Mouse (Mus musculus): ENCODE measurements around the gene Glcci1. TPM values are rescaled to one million over a fixed set of nuclear protein-coding genes. Genes with fewer than 3 reads are reported as not detected.

The Glcci1 gene
- polyA plus RNA-seq, 1 experiment from 2014 or later, result 18.2 TPM

DNA sequence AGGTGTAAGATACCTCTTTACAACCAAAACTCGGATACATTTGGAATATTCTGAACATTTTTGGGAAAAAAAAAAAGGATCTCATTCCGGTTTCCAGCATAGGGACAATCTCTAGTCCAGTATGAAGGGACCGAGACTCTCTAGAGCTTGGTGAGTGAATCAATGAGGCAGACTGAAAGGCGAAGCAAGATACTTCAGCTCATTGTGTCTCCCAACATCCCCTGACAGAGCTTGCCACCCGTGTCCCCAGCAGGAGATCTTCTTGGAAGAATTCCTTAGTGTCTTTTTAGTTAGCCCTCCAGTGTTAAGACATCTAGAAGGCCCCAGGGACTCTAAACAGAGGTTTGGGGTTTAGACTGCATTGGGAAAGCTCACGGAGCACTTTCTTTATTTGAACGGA, 20.1 kb upstream of the Glcci1 start:
- no peak overlapping the region for H3K27ac ChIP-seq (ENCODE audit: low read depth, low read length)
- no peak overlapping the region for H3K4me3 ChIP-seq (ENCODE audit: low read depth, low read length)
- no peaks in the 10 kb centered on the region for H3K9me3 ChIP-seq (ENCODE audit: control insufficient read depth, low read length)
- 69% methylated on average over 7 of the region's 7 CpGs for WGBS
- no peak overlapping the region for H3K4me2 ChIP-seq
- H3K9ac ChIP-seq (ENCODE audit: low read length), result no peak overlapping the region
- ATAC-seq (ENCODE audit: low FRiP score) (no peak), DNase-seq (ENCODE audit: low spot score, missing footprints) (peak; percentile 73)
- peaks cover 7% of the 10 kb centered on the region for H3K4me1 ChIP-seq (ENCODE audit: control insufficient read depth, insufficient read depth, low read length)
- H3K36me3 ChIP-seq (ENCODE audit: control insufficient read depth, insufficient read depth, low read length), result no peaks in the 10 kb centered on the region
- no peaks in the 10 kb centered on the region for H3K27me3 ChIP-seq (ENCODE audit: control insufficient read depth, insufficient read depth, low read length)

DNA sequence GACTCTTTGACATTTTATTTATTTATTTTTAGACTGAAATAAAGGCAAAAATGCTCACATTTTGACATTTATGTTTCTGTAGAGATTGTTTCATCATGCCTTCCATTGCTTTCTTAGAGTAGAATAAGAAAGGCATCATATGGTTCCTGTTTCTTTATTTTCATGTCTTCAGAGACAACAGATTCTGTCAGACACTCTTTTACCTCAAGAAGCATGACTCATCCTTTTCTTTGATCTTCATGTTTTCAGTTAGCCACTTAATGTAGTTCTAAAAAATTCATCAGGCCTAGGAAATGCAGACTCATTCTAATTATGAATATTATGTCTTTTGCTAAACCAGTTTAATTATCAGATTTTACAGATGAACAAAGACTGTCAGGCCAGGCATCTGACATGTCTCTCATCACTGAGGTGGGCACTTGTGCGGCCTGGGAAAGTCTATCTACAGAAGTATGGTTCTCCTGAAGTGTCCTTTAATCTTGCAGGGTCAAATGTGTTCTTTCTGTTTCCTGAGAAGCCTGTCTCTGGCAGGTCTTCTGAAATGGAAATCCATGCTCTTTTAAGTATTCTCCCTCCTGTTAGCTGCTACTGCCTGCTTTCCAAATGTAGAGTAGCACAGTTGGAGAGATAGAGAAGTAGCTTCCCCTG, 19.3 kb upstream of the Glcci1 start:
- H3K36me3 ChIP-seq (ENCODE audit: control insufficient read depth, insufficient read depth, low read length), result no peaks in the 10 kb centered on the region
- no peaks in the 10 kb centered on the region for H3K27me3 ChIP-seq (ENCODE audit: control insufficient read depth, insufficient read depth, low read length)
- H3K4me3 ChIP-seq (ENCODE audit: low read depth, low read length), result no peak overlapping the region
- H3K4me1 ChIP-seq (ENCODE audit: control insufficient read depth, insufficient read depth, low read length), result peaks cover 7% of the 10 kb centered on the region
- no peak overlapping the region for H3K9ac ChIP-seq (ENCODE audit: low read length)
- no peaks in the 10 kb centered on the region for H3K9me3 ChIP-seq (ENCODE audit: control insufficient read depth, low read length)
- H3K4me2 ChIP-seq, result no peak overlapping the region
- ATAC-seq (ENCODE audit: low FRiP score) (no peak), DNase-seq (ENCODE audit: low spot score, missing footprints) (peak; percentile 80)
- WGBS, result 94% methylated on average over 1 of the region's 1 CpGs
- H3K27ac ChIP-seq (ENCODE audit: low read depth, low read length), result no peak overlapping the region

DNA sequence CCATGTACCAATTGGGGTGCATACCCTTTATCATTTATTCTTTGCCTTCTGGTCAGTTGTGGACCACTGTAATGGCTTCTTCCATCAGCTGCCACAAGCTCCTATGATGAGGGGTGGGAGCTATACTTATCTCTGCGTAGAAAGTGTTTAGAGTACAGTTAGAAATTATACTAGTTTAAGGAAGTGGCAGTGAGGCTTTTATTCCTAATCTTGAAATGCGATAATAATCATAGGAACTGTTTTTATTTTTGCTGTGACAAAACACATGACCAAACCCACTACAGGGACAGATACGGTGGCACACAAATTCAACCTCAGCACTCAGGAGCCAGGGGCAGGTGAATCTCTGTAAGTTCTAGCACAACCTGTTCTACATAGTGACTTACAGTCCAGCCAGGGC, 17.2 kb upstream of the Glcci1 start:
- Histone ChIP-seq H3K27me3 (ENCODE audit: control insufficient read depth, insufficient read depth, low read length) (no peaks in the 10 kb centered on the region), H3K4me3 (ENCODE audit: low read depth, low read length) (no peak overlapping the region), H3K9ac (ENCODE audit: low read length) (no peak overlapping the region), H3K4me1 (ENCODE audit: control insufficient read depth, insufficient read depth, low read length) (peaks cover 5% of the 10 kb centered on the region), H3K4me2 (no peak overlapping the region), H3K27ac (ENCODE audit: low read depth, low read length) (no peak overlapping the region), H3K36me3 (ENCODE audit: control insufficient read depth, insufficient read depth, low read length) (no peaks in the 10 kb centered on the region), H3K9me3 (ENCODE audit: control insufficient read depth, low read length) (no peaks in the 10 kb centered on the region)
- ATAC-seq (ENCODE audit: low FRiP score), result no peak
- 91% methylated on average over 3 of the region's 3 CpGs for WGBS
- no peak for DNase-seq (ENCODE audit: low spot score, missing footprints)

GRCm38 (mm10) chr6:8495109-8495826, 14.1 kb upstream of the Glcci1 start:
- ATAC-seq (ENCODE audit: low FRiP score) (no peak), DNase-seq (ENCODE audit: low spot score, missing footprints) (peak; percentile 33)
- Histone ChIP-seq H3K27ac (ENCODE audit: low read depth, low read length) (no peak overlapping the region), H3K36me3 (ENCODE audit: control insufficient read depth, insufficient read depth, low read length) (no peaks in the 10 kb centered on the region), H3K4me1 (ENCODE audit: control insufficient read depth, insufficient read depth, low read length) (no peaks in the 10 kb centered on the region), H3K27me3 (ENCODE audit: control insufficient read depth, insufficient read depth, low read length) (no peaks in the 10 kb centered on the region), H3K4me2 (no peak overlapping the region), H3K9ac (ENCODE audit: low read length) (no peak overlapping the region), H3K9me3 (ENCODE audit: control insufficient read depth, low read length) (no peaks in the 10 kb centered on the region), H3K4me3 (ENCODE audit: low read depth, low read length) (no peak overlapping the region)
- WGBS, result 84% methylated on average over 5 of the region's 5 CpGs

- Histone ChIP-seq H3K4me2 (no peak overlapping the region), H3K9me3 (ENCODE audit: control insufficient read depth, low read length) (no peaks in the 10 kb centered on the region), H3K4me1 (ENCODE audit: control insufficient read depth, insufficient read depth, low read length) (no peaks in the 10 kb centered on the region), H3K4me3 (ENCODE audit: low read depth, low read length) (no peak overlapping the region), H3K36me3 (ENCODE audit: control insufficient read depth, insufficient read depth, low read length) (no peaks in the 10 kb centered on the region), H3K9ac (ENCODE audit: low read length) (no peak overlapping the region), H3K27me3 (ENCODE audit: control insufficient read depth, insufficient read depth, low read length) (no peaks in the 10 kb centered on the region), H3K27ac (ENCODE audit: low read depth, low read length) (no peak overlapping the region)
- ATAC-seq (ENCODE audit: low FRiP score), result no peak
- peak; percentile 12 for DNase-seq (ENCODE audit: low spot score, missing footprints)
- 83% methylated on average over 4 of the region's 4 CpGs for WGBS
Measured at GRCm38 (mm10) chr6:8495827-8496222, 13.6 kb upstream of the Glcci1 start.

DNA sequence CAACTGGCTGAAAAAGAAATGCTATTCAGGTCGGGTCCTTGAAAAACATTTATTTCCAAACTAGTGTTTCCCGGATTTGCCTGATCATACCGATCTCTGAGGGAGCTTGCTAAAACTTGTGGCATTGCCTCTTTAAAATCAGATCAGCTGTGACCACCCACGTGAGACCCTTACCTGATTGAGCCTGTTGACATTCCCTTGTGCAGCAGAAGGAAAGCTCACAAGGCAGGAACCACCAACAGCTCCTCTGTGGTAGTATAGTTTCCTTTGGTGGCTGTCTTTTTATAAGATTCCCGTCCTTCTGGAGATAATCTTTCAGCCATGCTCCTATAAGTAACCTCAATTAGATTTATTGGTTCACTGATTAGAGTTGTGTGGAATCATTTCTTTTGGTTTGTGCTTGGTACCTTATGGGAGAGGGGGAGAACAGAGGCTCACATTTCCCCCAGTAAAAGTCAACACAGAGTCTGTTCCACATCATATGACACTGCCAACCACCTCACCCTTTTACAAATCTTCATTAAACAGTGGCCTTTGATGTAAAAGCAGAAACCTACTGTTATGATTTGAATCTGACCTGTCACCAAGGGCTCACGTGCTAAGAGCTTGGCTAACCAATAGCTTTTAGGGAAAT, 12.0 kb upstream of the Glcci1 start:
- no peak overlapping the region for H3K4me3 ChIP-seq (ENCODE audit: low read depth, low read length)
- no peak overlapping the region for H3K9ac ChIP-seq (ENCODE audit: low read length)
- no peaks in the 10 kb centered on the region for H3K4me1 ChIP-seq (ENCODE audit: control insufficient read depth, insufficient read depth, low read length)
- H3K36me3 ChIP-seq (ENCODE audit: control insufficient read depth, insufficient read depth, low read length), result no peaks in the 10 kb centered on the region
- DNase-seq (ENCODE audit: low spot score, missing footprints), result no peak
- 77% methylated on average over 6 of the region's 6 CpGs for WGBS
- no peak for ATAC-seq (ENCODE audit: low FRiP score)
- H3K9me3 ChIP-seq (ENCODE audit: control insufficient read depth, low read length), result no peaks in the 10 kb centered on the region
- no peaks in the 10 kb centered on the region for H3K27me3 ChIP-seq (ENCODE audit: control insufficient read depth, insufficient read depth, low read length)
- no peak overlapping the region for H3K27ac ChIP-seq (ENCODE audit: low read depth, low read length)
- no peak overlapping the region for H3K4me2 ChIP-seq

DNA sequence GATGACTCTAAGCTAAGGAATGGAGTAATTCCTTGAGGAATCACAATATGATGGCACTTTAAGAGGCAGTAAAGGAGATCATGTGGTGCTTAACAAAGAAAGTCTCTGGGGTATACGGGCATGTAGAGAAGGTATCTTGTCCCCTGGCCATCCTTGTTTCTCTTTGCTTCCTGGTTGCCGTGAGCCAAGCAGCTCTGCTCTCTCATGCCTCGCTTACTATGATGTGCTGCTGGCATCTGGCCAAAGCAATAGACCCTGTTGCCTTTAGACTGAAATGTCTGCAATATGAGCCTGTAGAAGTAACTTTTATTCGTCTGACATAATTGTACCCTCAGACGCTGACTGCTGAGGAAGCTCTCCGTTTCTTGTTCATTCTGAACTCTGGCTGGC, 11.5 kb upstream of the Glcci1 start:
- H3K4me2 ChIP-seq, result no peak overlapping the region
- no peaks in the 10 kb centered on the region for H3K9me3 ChIP-seq (ENCODE audit: control insufficient read depth, low read length)
- no peaks in the 10 kb centered on the region for H3K36me3 ChIP-seq (ENCODE audit: control insufficient read depth, insufficient read depth, low read length)
- no peaks in the 10 kb centered on the region for H3K4me1 ChIP-seq (ENCODE audit: control insufficient read depth, insufficient read depth, low read length)
- peak; percentile 14 for DNase-seq (ENCODE audit: low spot score, missing footprints)
- H3K27ac ChIP-seq (ENCODE audit: low read depth, low read length), result no peak overlapping the region
- no peak for ATAC-seq (ENCODE audit: low FRiP score)
- WGBS, result 91% methylated on average over 6 of the region's 6 CpGs
- no peaks in the 10 kb centered on the region for H3K27me3 ChIP-seq (ENCODE audit: control insufficient read depth, insufficient read depth, low read length)
- H3K4me3 ChIP-seq (ENCODE audit: low read depth, low read length), result no peak overlapping the region
- no peak overlapping the region for H3K9ac ChIP-seq (ENCODE audit: low read length)

DNA sequence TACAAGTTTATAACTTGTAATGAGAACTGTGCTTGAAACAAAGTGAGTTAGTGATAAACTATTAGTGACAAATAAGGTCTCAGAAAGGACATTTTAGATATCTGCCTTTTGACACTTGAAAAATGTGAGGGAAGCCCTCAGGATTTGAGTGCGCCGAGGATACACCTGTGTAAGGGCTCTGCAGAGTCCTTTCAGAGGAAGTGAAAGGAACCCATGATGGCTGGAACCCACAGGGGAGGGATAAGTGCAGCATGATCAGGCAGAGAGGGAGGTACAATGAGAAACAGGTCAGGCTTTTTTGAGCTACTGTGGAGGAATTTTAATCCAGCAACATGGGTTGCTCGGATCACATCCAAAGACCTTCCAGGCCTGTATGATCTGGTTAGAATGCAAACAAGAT, 10.4 kb upstream of the Glcci1 start:
- Histone ChIP-seq H3K4me3 (ENCODE audit: low read depth, low read length) (no peak overlapping the region), H3K27ac (ENCODE audit: low read depth, low read length) (no peak overlapping the region), H3K27me3 (ENCODE audit: control insufficient read depth, insufficient read depth, low read length) (no peaks in the 10 kb centered on the region), H3K9me3 (ENCODE audit: control insufficient read depth, low read length) (no peaks in the 10 kb centered on the region), H3K4me2 (no peak overlapping the region), H3K36me3 (ENCODE audit: control insufficient read depth, insufficient read depth, low read length) (no peaks in the 10 kb centered on the region), H3K4me1 (ENCODE audit: control insufficient read depth, insufficient read depth, low read length) (no peaks in the 10 kb centered on the region), H3K9ac (ENCODE audit: low read length) (no peak overlapping the region)
- ATAC-seq (ENCODE audit: low FRiP score) (no peak), DNase-seq (ENCODE audit: low spot score, missing footprints) (no peak)
- WGBS, result 82% methylated on average over 3 of the region's 3 CpGs

- 57% methylated on average over 3 of the region's 3 CpGs for WGBS
- H3K4me2 ChIP-seq, result no peak overlapping the region
- DNase-seq (ENCODE audit: low spot score, missing footprints) (no peak), ATAC-seq (ENCODE audit: low FRiP score) (no peak)
- no peaks in the 10 kb centered on the region for H3K27me3 ChIP-seq (ENCODE audit: control insufficient read depth, insufficient read depth, low read length)
- H3K36me3 ChIP-seq (ENCODE audit: control insufficient read depth, insufficient read depth, low read length), result no peaks in the 10 kb centered on the region
- H3K9ac ChIP-seq (ENCODE audit: low read length), result no peak overlapping the region
- no peaks in the 10 kb centered on the region; the same call in 1 of the 2 replicates for H3K4me1 ChIP-seq (ENCODE audit: control insufficient read depth, insufficient read depth, low read length)
- H3K27ac ChIP-seq (ENCODE audit: low read depth, low read length), result no peak overlapping the region
- H3K4me3 ChIP-seq (ENCODE audit: low read depth, low read length), result no peak overlapping the region
- H3K9me3 ChIP-seq (ENCODE audit: control insufficient read depth, low read length), result no peaks in the 10 kb centered on the region
Measured at GRCm38 (mm10) chr6:8503953-8504352, 5.4 kb upstream of the Glcci1 start.

Measured in midbrain, embryonic 11.5 days (tissue).